Mouse (Mus musculus): ENCODE data around the gene Slc25a44. TPM values are rescaled to one million over a fixed set of nuclear protein-coding genes. Genes with fewer than 3 reads are reported as not detected.

The Slc25a44 gene
- polyA plus RNA-seq, 1 experiment from 2014 or later = 20.6 TPM

GRCm38 (mm10) chr3:88460983-88461696 is 36.2 kb upstream of the Slc25a44 start, which contains the start of gene Sema4a:
Sema4a (minus strand) TSS chr3:88461182.
- 54% methylated on average over 12 of the region's 12 CpGs for WGBS
- no peaks in the 10 kb centered on the region for H3K36me3 ChIP-seq (ENCODE audit: control insufficient read depth, insufficient read depth, low read length)
- H3K4me1 ChIP-seq (replicated peaks; ENCODE audit: control insufficient read depth, insufficient read depth, low read length) = no peaks in the 10 kb centered on the region; the same call in 1 of the 2 replicates
- DNase-seq (ENCODE audit: low spot score) (no peak), ATAC-seq (replicated peaks; ENCODE audit: low FRiP score) (no peak)
- no peak within 1 kb of the TSS for H3K9ac ChIP-seq (ENCODE audit: low read depth, low read length)
- H3K4me3 ChIP-seq (ENCODE audit: low read depth, low read length) = no peak within 1 kb of the TSS
- H3K27me3 ChIP-seq (replicated peaks; ENCODE audit: control insufficient read depth, insufficient read depth, low read length) = peaks cover 38% of the 10 kb centered on the region
- no peak within 1 kb of the TSS for H3K4me2 ChIP-seq
- no peaks in the 10 kb centered on the region for H3K9me3 ChIP-seq (ENCODE audit: control insufficient read depth, low read length)
- H3K27ac ChIP-seq (ENCODE audit: low read depth, low read length) = no peak within 1 kb of the TSS

- 44% methylated on average over 5 of the region's 5 CpGs for WGBS
- no peak for ATAC-seq (replicated peaks; ENCODE audit: low FRiP score)
- Histone ChIP-seq H3K4me3 (ENCODE audit: low read depth, low read length) (no peak overlapping the region), H3K27ac (ENCODE audit: low read depth, low read length) (no peak overlapping the region), H3K27me3 (replicated peaks; ENCODE audit: control insufficient read depth, insufficient read depth, low read length) (peaks cover 38% of the 10 kb centered on the region), H3K9ac (ENCODE audit: low read depth, low read length) (no peak overlapping the region), H3K9me3 (ENCODE audit: control insufficient read depth, low read length) (no peaks in the 10 kb centered on the region), H3K4me1 (replicated peaks; ENCODE audit: control insufficient read depth, insufficient read depth, low read length) (peaks cover 6% of the 10 kb centered on the region), H3K36me3 (ENCODE audit: control insufficient read depth, insufficient read depth, low read length) (no peaks in the 10 kb centered on the region), H3K4me2 (no peak overlapping the region)
- DNase-seq (ENCODE audit: low spot score) = no peak
Measured at GRCm38 (mm10) chr3:88460029-88460428, 35.1 kb upstream of the Slc25a44 start.

- H3K27ac ChIP-seq (ENCODE audit: low read depth, low read length) = no peak overlapping the region
- ATAC-seq (replicated peaks; ENCODE audit: low FRiP score) (no peak), DNase-seq (ENCODE audit: low spot score) (no peak)
- H3K36me3 ChIP-seq (ENCODE audit: control insufficient read depth, insufficient read depth, low read length) = no peaks in the 10 kb centered on the region
- no peak overlapping the region for H3K9ac ChIP-seq (ENCODE audit: low read depth, low read length)
- 8% methylated on average over 14 of the region's 14 CpGs for WGBS
- H3K4me3 ChIP-seq (ENCODE audit: low read depth, low read length) = no peak overlapping the region
- peak overlapping the region; percentile 20; the same call in 1 of the 2 replicates for H3K4me2 ChIP-seq
- peaks cover 12% of the 10 kb centered on the region for H3K4me1 ChIP-seq (replicated peaks; ENCODE audit: control insufficient read depth, insufficient read depth, low read length)
- H3K27me3 ChIP-seq (replicated peaks; ENCODE audit: control insufficient read depth, insufficient read depth, low read length) = peaks cover 38% of the 10 kb centered on the region
- H3K9me3 ChIP-seq (ENCODE audit: control insufficient read depth, low read length) = no peaks in the 10 kb centered on the region
Measured at GRCm38 (mm10) chr3:88458778-88459219, 33.9 kb upstream of the Slc25a44 start.

GRCm38 (mm10) chr3:88456746-88457532 is 32.0 kb upstream of the Slc25a44 start:
- no peak overlapping the region for H3K4me3 ChIP-seq (ENCODE audit: low read depth, low read length)
- H3K4me1 ChIP-seq (replicated peaks; ENCODE audit: control insufficient read depth, insufficient read depth, low read length) = peaks cover 14% of the 10 kb centered on the region
- peaks cover 42% of the 10 kb centered on the region for H3K27me3 ChIP-seq (replicated peaks; ENCODE audit: control insufficient read depth, insufficient read depth, low read length)
- H3K27ac ChIP-seq (ENCODE audit: low read depth, low read length) = peak overlapping the region; percentile 46; the same call in 1 of the 2 replicates
- DNase-seq (ENCODE audit: low spot score) = no peak
- 57% methylated on average over 7 of the region's 7 CpGs for WGBS
- H3K4me2 ChIP-seq = no peak overlapping the region
- 0 out of 2 replicates have a peak, but pooled peaks have one; percentile 5 for ATAC-seq (replicated peaks; ENCODE audit: low FRiP score)
- no peaks in the 10 kb centered on the region for H3K9me3 ChIP-seq (ENCODE audit: control insufficient read depth, low read length)
- no peak overlapping the region for H3K9ac ChIP-seq (ENCODE audit: low read depth, low read length)
- no peaks in the 10 kb centered on the region for H3K36me3 ChIP-seq (ENCODE audit: control insufficient read depth, insufficient read depth, low read length)

- no peaks in the 10 kb centered on the region for H3K36me3 ChIP-seq (ENCODE audit: control insufficient read depth, insufficient read depth, low read length)
Measured at GRCm38 (mm10) chr3:88456313-88456712, 31.4 kb upstream of the Slc25a44 start.

GRCm38 (mm10) chr3:88455588-88456264 is 30.8 kb upstream of the Slc25a44 start:
- Histone ChIP-seq H3K27me3 (replicated peaks; ENCODE audit: control insufficient read depth, insufficient read depth, low read length) (peaks cover 32% of the 10 kb centered on the region), H3K9me3 (ENCODE audit: control insufficient read depth, low read length) (no peaks in the 10 kb centered on the region), H3K27ac (ENCODE audit: low read depth, low read length) (peak overlapping the region; percentile 35), H3K36me3 (ENCODE audit: control insufficient read depth, insufficient read depth, low read length) (no peaks in the 10 kb centered on the region), H3K4me3 (ENCODE audit: low read depth, low read length) (peak overlapping the region; percentile 26), H3K9ac (ENCODE audit: low read depth, low read length) (0 out of 2 replicates have a peak overlapping the region, but pooled peaks have one; percentile 42), H3K4me2 (peak overlapping the region; percentile 47), H3K4me1 (replicated peaks; ENCODE audit: control insufficient read depth, insufficient read depth, low read length) (peaks cover 14% of the 10 kb centered on the region)
- ATAC-seq (replicated peaks; ENCODE audit: low FRiP score) (no peak), DNase-seq (ENCODE audit: low spot score) (no peak)
- 62% methylated on average over 18 of the region's 18 CpGs for WGBS

More at GRCm38 (mm10) chr3:88456313-88456712, 31.4 kb upstream of the Slc25a44 start:
- DNase-seq (ENCODE audit: low spot score) (no peak), ATAC-seq (replicated peaks; ENCODE audit: low FRiP score) (peak; percentile 64)
- peaks cover 38% of the 10 kb centered on the region for H3K27me3 ChIP-seq (replicated peaks; ENCODE audit: control insufficient read depth, insufficient read depth, low read length)
- no peaks in the 10 kb centered on the region for H3K9me3 ChIP-seq (ENCODE audit: control insufficient read depth, low read length)
- no peak overlapping the region for H3K9ac ChIP-seq (ENCODE audit: low read depth, low read length)
- H3K4me2 ChIP-seq = peak overlapping the region; percentile 47; the same call in 1 of the 2 replicates
- peaks cover 14% of the 10 kb centered on the region for H3K4me1 ChIP-seq (replicated peaks; ENCODE audit: control insufficient read depth, insufficient read depth, low read length)
- no peak overlapping the region for H3K4me3 ChIP-seq (ENCODE audit: low read depth, low read length)
- 77% methylated on average over 8 of the region's 8 CpGs for WGBS
- H3K27ac ChIP-seq (ENCODE audit: low read depth, low read length) = peak overlapping the region; percentile 46; the same call in 1 of the 2 replicates

- H3K9me3 ChIP-seq (ENCODE audit: control insufficient read depth, low read length) = no peaks in the 10 kb centered on the region
- H3K36me3 ChIP-seq (ENCODE audit: control insufficient read depth, insufficient read depth, low read length) = no peaks in the 10 kb centered on the region
- H3K4me2 ChIP-seq = peak overlapping the region; percentile 47
- H3K4me3 ChIP-seq (ENCODE audit: low read depth, low read length) = peak overlapping the region; percentile 26
- 42% methylated on average over 9 of the region's 9 CpGs for WGBS
- peak overlapping the region; percentile 35; the same call in 1 of the 2 replicates for H3K27ac ChIP-seq (ENCODE audit: low read depth, low read length)
- peaks cover 30% of the 10 kb centered on the region for H3K27me3 ChIP-seq (replicated peaks; ENCODE audit: control insufficient read depth, insufficient read depth, low read length)
- H3K4me1 ChIP-seq (replicated peaks; ENCODE audit: control insufficient read depth, insufficient read depth, low read length) = peaks cover 14% of the 10 kb centered on the region
- H3K9ac ChIP-seq (ENCODE audit: low read depth, low read length) = 0 out of 2 replicates have a peak overlapping the region, but pooled peaks have one; percentile 42
- peak; percentile 19; the same call in 1 of the 2 replicates for ATAC-seq (replicated peaks; ENCODE audit: low FRiP score)
- DNase-seq (ENCODE audit: low spot score) = no peak
Measured at GRCm38 (mm10) chr3:88454762-88455587, 30.0 kb upstream of the Slc25a44 start.

All from liver, embryonic 11.5 days (tissue).